Mouse (Mus musculus) forebrain, embryonic 14.5 days (tissue): ENCODE data around the gene Stx8. TPM values are rescaled to one million over a fixed set of nuclear protein-coding genes. Genes with fewer than 3 reads are reported as not detected.

ENCODE experiments used
- ATAC-seq: fragments of 200-750 bp; cut with Nextera tagmentation; 2 replicates; pipeline ENCODE4 v1.8.0; 2017; ENCODE audit warnings: mild to moderate bottlenecking, moderate library complexity
- DNase-seq: peaks from one replicate; pipeline ENCODE4 v3.0.0-alpha.2; 2015; ENCODE audit warnings: low spot score
- H3K27ac ChIP-seq: fragments of 300-500 bp; sonication (generic); 2 replicates; pipeline ENCODE4 v1.5.1; 2014; ENCODE audit warnings: low read depth, mild to moderate bottlenecking, control low read depth, low read length, moderate library complexity
- H3K27me3 ChIP-seq: fragments of 300-500 bp; sonication (generic); replicated peaks from 2 replicates; pipeline ENCODE4 v1.6.1; 2014; ENCODE audit warnings: low read length, control low read depth, mixed read lengths; ENCODE audit not compliant: control insufficient read depth, insufficient read depth
- H3K36me3 ChIP-seq: fragments of 300-500 bp; sonication (generic); 2 replicates; pipeline ENCODE4 v1.6.1; 2014; ENCODE audit warnings: low read length, control low read depth; ENCODE audit not compliant: control insufficient read depth, insufficient read depth
- H3K4me1 ChIP-seq: fragments of 300-500 bp; sonication (generic); 2 replicates; pipeline ENCODE4 v1.6.1; 2014; ENCODE audit warnings: antibody characterized with exemption, low read length, control low read depth; ENCODE audit not compliant: control insufficient read depth, insufficient read depth
- H3K4me2 ChIP-seq: fragments of 300-500 bp; sonication (generic); 2 replicates; pipeline ENCODE4 v1.6.1; 2014; ENCODE audit warnings: mild to moderate bottlenecking, control low read depth, low read length
- H3K4me3 ChIP-seq: fragments of 300-500 bp; sonication (generic); 2 replicates; pipeline ENCODE4 v1.5.1; 2014; ENCODE audit warnings: low read depth, low read length, control low read depth
- H3K9ac ChIP-seq: fragments of 300-500 bp; sonication (generic); 2 replicates; pipeline ENCODE4 v1.6.1; 2014; ENCODE audit warnings: mild to moderate bottlenecking, low read length, control low read depth, moderate library complexity
- H3K9me3 ChIP-seq: fragments of 300-500 bp; sonication (generic); replicated peaks from 2 replicates; pipeline ENCODE4 v1.6.1; 2016; ENCODE audit warnings: low read length, control low read depth, mixed read lengths; ENCODE audit not compliant: control insufficient read depth
- WGBS: fragments of 180-500 bp; shearing (Covaris S2); extraction: QIAGEN DNeasy Blood & Tissue Kit; methylation state at CpG from one replicate; pipeline ENCODE4 v1.1.7; 2014; 5-methylcytosine and 5-hydroxymethylcytosine counted together
- polyA plus RNA-seq: library from polyadenylated mRNA; unstranded; fragments of >200 nt; fragmentation: Nextera tagmentation; extraction: Ambion mirVana; gene quantifications from 2 replicates; pipeline ENCODE4 v1.2.1, GENCODE M21; 2014

The Stx8 gene
- polyA plus RNA-seq, 1 experiment from 2014 or later, result 74.1 TPM

DNA sequence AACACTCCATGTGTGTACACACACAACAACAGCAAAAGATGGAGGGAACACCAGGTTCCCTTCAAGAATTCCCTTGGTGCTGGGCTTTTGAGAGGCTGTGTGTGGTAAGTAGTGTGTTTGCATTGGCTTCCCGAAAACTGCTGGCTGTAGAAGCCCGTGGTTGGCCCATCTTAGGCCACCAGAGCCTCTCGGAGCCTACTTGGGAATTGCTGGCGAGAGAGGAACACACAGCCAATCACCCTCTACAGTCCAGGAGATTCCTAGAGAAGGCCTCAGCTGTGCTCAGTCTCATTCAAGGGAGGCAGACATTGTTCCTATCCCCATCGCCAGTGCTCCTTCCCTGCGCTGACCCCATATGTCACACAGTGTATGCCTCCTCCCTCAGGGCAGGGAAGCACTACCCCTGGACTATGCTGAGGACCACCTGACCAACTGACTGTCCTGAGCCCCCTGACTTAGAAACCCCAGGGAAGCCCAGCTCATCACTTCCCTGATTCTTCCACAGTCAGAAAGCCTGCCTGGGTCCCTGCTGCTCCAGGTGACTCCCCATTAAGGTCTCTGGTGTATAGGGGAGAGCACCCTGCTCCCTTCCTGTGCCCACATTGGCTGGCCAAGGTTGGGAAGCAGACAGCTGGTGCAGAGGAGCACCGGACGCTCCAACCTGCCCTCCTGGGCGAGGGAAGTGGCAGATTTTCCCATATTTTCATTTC, 248.7 kb downstream of the Stx8 start:
- ATAC-seq (peak; percentile 4), DNase-seq (no peak)
- Histone ChIP-seq H3K9ac (no peak overlapping the region), H3K4me2 (no peak overlapping the region; the same call in 1 of the 2 replicates), H3K4me3 (no peak overlapping the region), H3K27ac (peak overlapping the region; percentile 78), H3K4me1 (peaks cover 26% of the 10 kb centered on the region), H3K9me3 (no peaks in the 10 kb centered on the region), H3K27me3 (no peaks in the 10 kb centered on the region), H3K36me3 (no peaks in the 10 kb centered on the region)
- 55% methylated on average over 9 of the region's 9 CpGs for whole genome bisulfite sequencing

GRCm38 (mm10) chr11:68215206-68215912, 249.4 kb downstream of the Stx8 start:
- ATAC-seq (peak; percentile 72), DNase-seq (peak; percentile 84)
- peaks cover 26% of the 10 kb centered on the region for H3K4me1 ChIP-seq
- no peaks in the 10 kb centered on the region for H3K36me3 ChIP-seq
- no peak overlapping the region for H3K9ac ChIP-seq
- WGBS, result 14% methylated on average over 6 of the region's 6 CpGs
- H3K4me2 ChIP-seq, result no peak overlapping the region; the same call in 1 of the 2 replicates
- H3K4me3 ChIP-seq, result no peak overlapping the region
- no peaks in the 10 kb centered on the region for H3K9me3 ChIP-seq
- no peaks in the 10 kb centered on the region for H3K27me3 ChIP-seq
- H3K27ac ChIP-seq, result peak overlapping the region; percentile 78

GRCm38 (mm10) chr11:68216041-68216440, 250.0 kb downstream of the Stx8 start:
- no peak for ATAC-seq
- no peaks in the 10 kb centered on the region for H3K9me3 ChIP-seq
- WGBS, result 54% methylated on average over 11 of the region's 11 CpGs
- H3K36me3 ChIP-seq, result no peaks in the 10 kb centered on the region
- H3K4me1 ChIP-seq, result peaks cover 26% of the 10 kb centered on the region
- no peaks in the 10 kb centered on the region for H3K27me3 ChIP-seq
- DNase-seq, result peak; percentile 36
- no peak overlapping the region for H3K4me2 ChIP-seq
- peak overlapping the region; percentile 67 for H3K27ac ChIP-seq
- no peak overlapping the region for H3K4me3 ChIP-seq
- no peak overlapping the region for H3K9ac ChIP-seq

GRCm38 (mm10) chr11:68220733-68221132, 254.7 kb downstream of the Stx8 start:
- WGBS, result 92% methylated on average over 4 of the region's 4 CpGs
- DNase-seq, result no peak
- Histone ChIP-seq H3K9ac (no peak overlapping the region), H3K27me3 (no peaks in the 10 kb centered on the region), H3K36me3 (no peaks in the 10 kb centered on the region), H3K4me1 (peaks cover 8% of the 10 kb centered on the region), H3K27ac (no peak overlapping the region), H3K9me3 (no peaks in the 10 kb centered on the region), H3K4me2 (no peak overlapping the region), H3K4me3 (no peak overlapping the region)
- ATAC-seq, result no peak

DNA sequence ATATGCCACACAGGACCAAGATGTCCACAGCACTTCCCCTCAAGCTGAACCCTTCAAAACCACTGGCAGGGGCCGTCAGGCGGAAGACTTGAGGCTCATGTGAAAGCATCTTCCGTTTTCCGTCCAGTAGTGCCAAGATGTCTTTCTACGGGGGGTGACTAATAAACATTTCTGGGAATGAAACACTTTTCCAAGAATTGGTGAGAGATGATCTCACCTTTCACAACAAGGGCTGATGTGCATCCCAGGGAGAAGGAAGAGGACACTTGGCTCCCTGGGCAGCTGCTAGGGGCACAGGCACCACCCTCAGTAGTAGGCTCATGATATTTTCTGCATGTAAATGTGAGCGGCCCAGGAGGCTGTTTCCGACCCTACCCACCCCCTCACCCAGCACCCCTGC, 256.2 kb downstream of the Stx8 start:
- Histone ChIP-seq H3K4me3 (no peak overlapping the region), H3K9ac (no peak overlapping the region), H3K27me3 (no peaks in the 10 kb centered on the region), H3K4me2 (no peak overlapping the region), H3K9me3 (no peaks in the 10 kb centered on the region), H3K27ac (no peak overlapping the region), H3K36me3 (no peaks in the 10 kb centered on the region), H3K4me1 (no peaks in the 10 kb centered on the region; the same call in 1 of the 2 replicates)
- ATAC-seq (no peak), DNase-seq (no peak)
- WGBS, result 88% methylated on average over 7 of the region's 7 CpGs

- Histone ChIP-seq H3K27ac (no peak overlapping the region), H3K4me1 (no peaks in the 10 kb centered on the region; the same call in 1 of the 2 replicates), H3K36me3 (no peaks in the 10 kb centered on the region), H3K9me3 (no peaks in the 10 kb centered on the region), H3K4me3 (no peak overlapping the region), H3K27me3 (no peaks in the 10 kb centered on the region), H3K4me2 (no peak overlapping the region), H3K9ac (no peak overlapping the region)
- no peak for ATAC-seq
- WGBS, result 78% methylated on average over 13 of the region's 13 CpGs
- DNase-seq, result no peak
These were observed 257.1 kb downstream of the Stx8 start for GRCm38 (mm10) chr11:68223143-68223542.

GRCm38 (mm10) chr11:68226654-68227057, 260.7 kb downstream of the Stx8 start:
- Histone ChIP-seq H3K27me3 (no peaks in the 10 kb centered on the region), H3K4me1 (peaks cover 7% of the 10 kb centered on the region), H3K4me2 (no peak overlapping the region), H3K4me3 (no peak overlapping the region), H3K9me3 (no peaks in the 10 kb centered on the region), H3K36me3 (no peaks in the 10 kb centered on the region), H3K9ac (no peak overlapping the region), H3K27ac (no peak overlapping the region)
- 21% methylated on average over 5 of the region's 5 CpGs for WGBS
- ATAC-seq, result no peak
- no peak for DNase-seq

DNA sequence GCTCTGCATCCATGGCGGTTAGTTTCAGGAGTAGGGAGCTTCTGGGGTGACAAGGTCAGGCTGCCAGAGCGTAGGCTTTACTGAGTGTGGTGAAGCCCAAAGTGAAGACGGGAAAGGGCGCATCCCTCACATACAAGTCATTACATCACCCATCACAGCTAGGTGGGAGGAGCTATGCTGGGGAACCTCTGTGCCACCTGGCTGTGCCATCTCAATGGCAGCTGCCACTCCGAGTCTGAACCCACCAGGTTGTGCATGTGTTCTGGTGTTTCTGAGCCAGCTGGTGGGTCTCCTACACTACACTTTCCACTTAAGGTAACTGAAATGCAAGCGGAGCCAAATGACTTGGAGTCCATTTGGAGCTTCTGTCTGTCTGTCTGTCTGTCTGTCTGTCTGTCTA, 261.8 kb downstream of the Stx8 start:
- H3K9me3 ChIP-seq, result no peaks in the 10 kb centered on the region
- no peak overlapping the region for H3K4me2 ChIP-seq
- H3K4me3 ChIP-seq, result no peak overlapping the region
- H3K36me3 ChIP-seq, result no peaks in the 10 kb centered on the region
- no peak overlapping the region for H3K27ac ChIP-seq
- H3K9ac ChIP-seq, result no peak overlapping the region
- DNase-seq (no peak), ATAC-seq (no peak)
- 90% methylated on average over 6 of the region's 6 CpGs for WGBS
- H3K27me3 ChIP-seq, result no peaks in the 10 kb centered on the region
- H3K4me1 ChIP-seq, result peaks cover 7% of the 10 kb centered on the region
